Mouse (Mus musculus) v-Abl transformed pro-B cells (cell line): Measurements from ENCODE around the gene Psmd6.

Experiments used
- in situ Hi-C, 2 experiments: fragments of 400-800 bp; cut with MboI; formaldehyde crosslinking; loops; one replicate each; pipeline ENCODE4 v1.15.1; 2025; ENCODE audit not compliant: unreplicated experiment in 2 of 2

Gene Psmd6

GRCm38 (mm10) chr14:14120230-14121096, at the start of gene Psmd6:
Psmd6 (minus strand) TSS chr14:14120984.
- in situ Hi-C loops = loop anchor here (10.0 to 25.0 kb wide), 5 partner anchors 224 to 864 kb away; partner anchors contain the start of gene Il3ra (in 1 of the 2)

DNA sequence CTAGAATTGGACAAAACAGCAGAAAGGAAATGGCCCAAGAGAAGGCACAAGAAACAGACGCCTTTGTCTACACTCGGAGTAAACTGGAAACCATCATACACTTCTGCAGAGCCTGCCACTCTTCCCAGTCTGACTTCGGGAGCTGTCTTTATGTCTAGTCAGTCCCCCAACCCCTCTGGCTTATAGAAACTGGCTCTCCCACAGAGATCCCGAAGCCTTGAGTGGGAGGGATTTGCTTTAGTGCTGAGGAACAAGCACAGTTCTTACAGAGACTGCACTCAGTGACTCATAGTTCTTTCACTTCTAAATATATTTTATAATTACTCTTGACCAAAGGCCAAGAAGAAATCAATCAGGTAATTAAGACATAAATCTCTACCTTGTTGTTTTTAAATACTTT, 10.1 kb downstream of the Psmd6 start:
- in situ Hi-C loops = loop anchor here in 1 of 2 experiments (25.0 kb wide), 1 partner anchor 677 kb away; no protein-coding TSS in a partner anchor

GRCm38 (mm10) chr14:14104930-14105318, 15.9 kb downstream of the Psmd6 start:
- in situ Hi-C loops = loop anchor here in 1 of 2 experiments (25.0 kb wide), 1 partner anchor 682 kb away; no protein-coding TSS in a partner anchor

- in situ Hi-C loops = loop anchor here in 1 of 2 experiments (25.0 kb wide), 1 partner anchor 683 kb away; no protein-coding TSS in a partner anchor
Measured at GRCm38 (mm10) chr14:14104213-14104929, 16.4 kb downstream of the Psmd6 start.

- in situ Hi-C loops = loop anchor here in 1 of 2 experiments (25.0 kb wide), 1 partner anchor 686 kb away; no protein-coding TSS in a partner anchor
Measured at GRCm38 (mm10) chr14:14101296-14101695, 19.5 kb downstream of the Psmd6 start.

DNA sequence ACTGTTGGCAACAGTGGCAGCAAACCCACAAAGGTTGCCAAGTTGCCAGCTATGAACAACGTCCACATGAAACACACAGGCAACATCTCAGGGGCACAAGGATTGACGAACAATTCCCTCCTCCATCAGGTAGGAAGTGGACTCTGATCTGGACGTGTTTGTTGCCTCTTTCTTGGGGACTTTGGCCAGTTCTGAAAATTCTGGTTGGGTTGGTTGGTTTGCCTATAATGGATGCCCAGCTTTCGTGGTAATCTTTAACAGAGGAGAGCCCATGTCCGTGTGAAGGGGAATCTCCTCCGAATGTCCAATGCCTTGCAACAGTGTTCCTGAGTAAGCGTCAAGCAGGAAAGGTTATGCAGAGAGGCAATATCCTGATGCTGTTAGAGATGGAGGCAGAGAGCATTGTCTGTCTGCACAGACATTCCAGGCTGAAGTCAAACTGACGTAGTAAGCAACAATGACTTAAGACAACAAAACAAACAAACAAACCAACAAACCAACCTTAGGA, 20.0 kb downstream of the Psmd6 start:
- in situ Hi-C loops = loop anchor here in 1 of 2 experiments (25.0 kb wide), 1 partner anchor 686 kb away; no protein-coding TSS in a partner anchor

- in situ Hi-C loops = loop anchor here (5.0 kb wide), 2 partner anchors 141 to 741 kb away; no protein-coding TSS in a partner anchor
Measured at GRCm38 (mm10) chr14:14098330-14098980, 22.3 kb downstream of the Psmd6 start.

DNA sequence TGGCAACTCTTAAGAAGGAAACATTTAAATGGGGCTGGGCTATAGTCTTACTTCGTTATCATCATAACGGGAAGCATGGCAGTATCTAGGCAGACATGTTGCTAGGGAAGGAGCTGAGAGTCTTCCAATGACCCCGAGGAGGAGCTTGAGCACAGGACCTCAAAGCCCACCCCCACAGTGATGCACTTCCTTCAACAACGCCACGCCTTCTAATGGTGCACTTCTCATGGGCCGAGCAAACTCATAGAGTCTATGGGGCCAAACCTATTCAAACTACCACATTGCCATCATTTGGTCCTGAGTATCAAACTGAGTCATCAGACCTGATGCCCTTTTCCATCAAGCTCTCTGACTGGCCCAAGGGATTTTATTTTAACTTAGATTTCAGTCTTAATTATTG, 30.2 kb downstream of the Psmd6 start:
- in situ Hi-C loops = no loop called here

DNA sequence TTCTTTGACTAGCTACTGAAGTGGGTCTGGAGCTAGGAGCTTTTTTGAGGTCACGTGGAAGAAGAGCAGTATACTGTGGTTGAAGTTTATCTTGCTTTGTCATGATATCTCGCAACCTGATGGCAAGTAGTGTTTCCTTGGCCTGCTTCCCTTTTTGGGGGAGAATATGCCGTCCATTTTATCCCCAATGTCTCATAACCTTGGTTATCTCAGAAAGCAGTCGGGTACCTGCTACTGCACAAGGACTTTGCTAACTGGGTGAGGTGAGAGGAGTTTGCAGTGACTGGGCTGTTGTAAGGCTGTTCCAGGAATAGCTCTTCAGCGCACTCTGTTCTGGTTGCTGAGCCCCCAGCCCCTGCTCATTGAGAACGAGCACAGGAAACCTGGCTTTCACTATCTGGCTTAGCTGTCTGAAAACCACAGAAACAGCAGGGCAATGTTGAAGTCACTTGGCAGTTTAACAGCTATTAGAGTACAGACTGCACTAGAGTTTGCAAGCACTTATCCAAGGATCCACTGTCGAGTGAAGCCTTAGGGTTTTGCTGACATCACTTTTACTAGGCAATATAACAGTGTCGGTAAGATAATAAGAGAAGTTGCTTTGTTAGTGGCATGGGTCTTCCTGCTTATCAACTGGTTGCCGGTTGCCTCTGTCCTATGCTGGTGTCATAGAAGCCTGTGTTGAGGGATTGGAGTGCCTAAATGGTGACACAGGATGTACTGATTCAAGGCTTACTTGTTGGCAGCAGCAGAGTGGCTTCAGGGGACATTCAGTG, 32.6 kb downstream of the Psmd6 start:
- in situ Hi-C loops = no loop called here

- in situ Hi-C loops = no loop called here
Measured at GRCm38 (mm10) chr14:14087348-14087747, 33.4 kb downstream of the Psmd6 start.

DNA sequence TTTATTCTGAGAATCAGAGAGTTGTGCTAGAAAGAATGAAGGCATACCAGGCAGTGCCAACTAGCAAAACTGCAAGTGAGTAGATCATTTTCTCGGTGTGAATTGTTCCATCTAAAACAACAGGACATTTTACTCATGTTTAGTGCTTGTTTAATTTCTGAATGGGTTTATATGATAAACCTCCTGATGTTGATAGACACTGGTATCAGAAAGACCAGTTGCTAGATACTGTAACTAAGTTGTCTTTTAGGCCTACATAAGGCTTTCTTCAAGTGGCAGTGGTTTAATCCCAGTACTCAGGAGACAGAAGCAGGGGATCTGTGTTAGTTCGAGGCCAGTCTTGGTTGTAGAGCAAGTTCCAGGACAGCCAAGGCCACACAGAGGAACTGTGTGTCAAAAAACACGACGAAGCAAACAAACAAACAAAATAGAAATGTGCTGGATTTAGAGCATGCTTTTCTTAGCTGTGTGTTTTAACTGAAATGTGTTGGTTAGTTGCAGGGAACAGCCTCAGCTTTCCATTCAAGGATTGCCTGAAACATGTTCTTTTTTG, 34.0 kb downstream of the Psmd6 start:
- in situ Hi-C loops = no loop called here

- in situ Hi-C loops = no loop called here
Measured at GRCm38 (mm10) chr14:14083811-14084210, 37.0 kb downstream of the Psmd6 start.

DNA sequence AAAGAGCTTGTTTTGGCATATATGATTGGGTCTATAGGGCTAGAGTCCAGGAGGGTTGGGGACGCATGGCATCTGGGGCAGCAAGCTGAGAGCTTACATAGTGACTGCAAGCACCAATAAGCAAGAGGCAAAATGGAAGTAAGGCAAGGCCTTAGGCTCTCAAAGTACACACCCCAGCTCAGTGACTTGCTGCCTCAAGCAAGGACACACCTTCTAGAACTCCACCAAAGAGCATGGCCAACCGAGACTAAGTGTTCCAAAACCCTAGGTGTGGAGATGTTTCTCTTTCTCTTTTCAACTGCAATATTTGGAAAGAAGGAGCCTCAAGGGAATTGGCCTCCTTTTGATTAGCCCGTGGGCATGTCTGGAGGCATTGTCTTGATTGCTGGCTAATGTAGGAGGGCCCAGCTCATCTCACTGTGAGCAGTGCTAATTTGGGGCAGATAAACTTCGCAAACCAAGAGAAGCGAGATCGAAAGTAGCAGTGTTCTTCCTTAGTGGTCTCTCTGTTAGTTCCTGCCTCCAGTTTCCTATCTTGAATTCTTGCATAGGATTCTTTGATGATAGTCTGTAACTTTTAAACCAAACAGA, 40.1 kb downstream of the Psmd6 start:
- in situ Hi-C loops = no loop called here

DNA sequence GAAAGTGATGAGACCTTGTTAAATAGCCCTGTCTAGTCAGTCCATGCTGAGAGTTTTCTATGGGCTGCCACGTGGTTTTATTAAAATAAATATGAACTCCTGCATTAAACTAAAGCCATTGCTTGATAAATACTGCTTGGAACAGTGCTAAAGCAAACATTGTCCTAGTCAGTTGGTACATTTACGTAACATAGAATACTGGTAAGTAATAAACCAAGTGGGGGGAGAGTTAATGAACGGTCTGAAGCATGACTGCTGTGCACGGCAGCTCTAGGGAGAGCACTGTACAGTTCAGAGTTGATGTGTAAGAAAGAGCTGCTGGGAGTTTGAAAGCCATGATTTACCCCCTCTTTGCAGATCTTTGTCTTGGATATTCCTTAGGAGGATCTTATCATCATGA, 49.3 kb downstream of the Psmd6 start:
- in situ Hi-C loops = no loop called here

GRCm38 (mm10) chr14:14070541-14071315, 50.1 kb downstream of the Psmd6 start:
- in situ Hi-C loops = no loop called here

DNA sequence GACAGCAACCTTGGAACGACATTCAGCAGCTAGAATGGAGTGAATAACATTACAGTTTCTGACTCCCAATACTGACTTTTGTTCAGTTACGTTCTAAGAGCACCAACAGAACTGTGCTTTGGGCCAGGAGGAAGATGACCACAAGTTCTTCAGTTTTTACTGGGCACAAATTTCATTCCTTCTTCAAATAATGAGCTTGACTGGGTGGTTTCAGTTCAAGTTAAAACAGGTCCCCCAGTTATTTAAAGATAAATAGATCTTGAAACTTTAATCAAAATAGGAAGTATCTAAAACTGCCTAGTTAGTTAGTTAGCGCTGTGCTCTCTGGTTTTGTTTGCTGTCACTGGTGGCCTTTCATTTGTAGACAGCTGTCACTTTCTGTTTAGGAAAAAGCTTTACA, 52.2 kb downstream of the Psmd6 start:
- in situ Hi-C loops = loop anchor here in 1 of 2 experiments (5.0 kb wide), 1 partner anchor 111 kb away; no protein-coding TSS in a partner anchor

GRCm38 (mm10) chr14:14067648-14068472, 52.9 kb downstream of the Psmd6 start:
- in situ Hi-C loops = loop anchor here in 1 of 2 experiments (5.0 kb wide), 1 partner anchor 111 kb away; no protein-coding TSS in a partner anchor
